Mouse (Mus musculus): ENCODE measurements at regions not wholly inside any gene's neighbourhood (a gene's known extent, or its start where the extent isn't known, plus 50 kb on each side); places are given as distances from the start of the nearest gene placed in this dataset.

GRCm38 (mm10) chr3:41476516-41476915, 79.0 kb upstream of the Jade1 start:
- DNase-seq (ENCODE audit: low spot score): no peak

- no peak for DNase-seq (ENCODE audit: low spot score)
These were observed 82.9 kb upstream of the Jade1 start for GRCm38 (mm10) chr3:41472586-41472985.

- DNase-seq (ENCODE audit: low spot score): no peak
These were observed 86.4 kb upstream of the Jade1 start for GRCm38 (mm10) chr3:41469106-41469505.

GRCm38 (mm10) chr3:41467857-41468256, 87.7 kb upstream of the Jade1 start:
- DNase-seq (ENCODE audit: low spot score): no peak

GRCm38 (mm10) chr3:41465893-41466292, 89.6 kb upstream of the Jade1 start:
- DNase-seq (ENCODE audit: low spot score): no peak

- no peak for DNase-seq (ENCODE audit: low spot score)
These were observed 92.4 kb upstream of the Jade1 start for GRCm38 (mm10) chr3:41462953-41463644.

- DNase-seq (ENCODE audit: low spot score): no peak
These were observed 95.4 kb upstream of the Jade1 start for GRCm38 (mm10) chr3:41460131-41460530.

GRCm38 (mm10) chr3:41458156-41458555, 97.4 kb upstream of the Jade1 start:
- DNase-seq (ENCODE audit: low spot score): no peak

- no peak for DNase-seq (ENCODE audit: low spot score)
These were observed 102.0 kb upstream of the Jade1 start for GRCm38 (mm10) chr3:41453525-41453924.

- DNase-seq (ENCODE audit: low spot score): no peak
These were observed 102.8 kb upstream of the Jade1 start for GRCm38 (mm10) chr3:41452716-41453090.

GRCm38 (mm10) chr3:41452020-41452715, 103.4 kb upstream of the Jade1 start:
- no peak for DNase-seq (ENCODE audit: low spot score)

- peak; percentile 6 for DNase-seq (ENCODE audit: low spot score)
These were observed 104.8 kb upstream of the Jade1 start for GRCm38 (mm10) chr3:41450696-41451095.

- DNase-seq (ENCODE audit: low spot score): no peak
These were observed 111.2 kb upstream of the Jade1 start for GRCm38 (mm10) chr3:41444243-41444753.

GRCm38 (mm10) chr3:41436238-41436637, 119.3 kb upstream of the Jade1 start:
- DNase-seq (ENCODE audit: low spot score): peak; percentile 19

- no peak for DNase-seq (ENCODE audit: low spot score)
These were observed 122.4 kb upstream of the Jade1 start for GRCm38 (mm10) chr3:41433106-41433505.

GRCm38 (mm10) chr3:41432376-41432775, 123.2 kb upstream of the Jade1 start:
- no peak for DNase-seq (ENCODE audit: low spot score)

GRCm38 (mm10) chr3:41430191-41430590, 125.3 kb upstream of the Jade1 start:
- DNase-seq (ENCODE audit: low spot score): no peak

GRCm38 (mm10) chr3:41426946-41427345, 128.6 kb upstream of the Jade1 start:
- DNase-seq (ENCODE audit: low spot score): no peak

GRCm38 (mm10) chr3:41425863-41426262, 129.7 kb upstream of the Jade1 start:
- no peak for DNase-seq (ENCODE audit: low spot score)

- DNase-seq (ENCODE audit: low spot score): no peak
These were observed 131.2 kb upstream of the Jade1 start for GRCm38 (mm10) chr3:41424142-41424939.

GRCm38 (mm10) chr3:41423630-41424029, 131.9 kb upstream of the Jade1 start:
- DNase-seq (ENCODE audit: low spot score): no peak
